Mouse (Mus musculus) embryonic fibroblast, embryonic 13.5 days (primary cell): ENCODE measurements around the gene Krtap22-2. TPM values are rescaled to one million over a fixed set of nuclear protein-coding genes. Genes with fewer than 3 reads are reported as not detected.
"Not testable (repeated sequence)": the region's sequence is repeated elsewhere in the genome, so short reads cannot be mapped to it uniquely, and the experiment has no call there.

Source experiments
- H3K27ac ChIP-seq: 2 replicates; pipeline ENCODE4 v1.5.1; 2012; ENCODE audit warnings: low read length, control low read depth, inconsistent platforms; ENCODE audit not compliant: insufficient read depth
- H3K4me1 ChIP-seq: 2 replicates; pipeline ENCODE4 v1.6.1; 2011; ENCODE audit warnings: low read length; ENCODE audit not compliant: control insufficient read depth, insufficient read depth
- H3K4me3 ChIP-seq: 2 replicates; pipeline ENCODE4 v1.5.1; 2011; ENCODE audit warnings: mild to moderate bottlenecking, control low read depth, low read length; ENCODE audit not compliant: insufficient read depth
- CTCF ChIP-seq: IDR thresholded peaks from 2 replicates; pipeline ENCODE4 v1.5.1; 2011; ENCODE audit warnings: mild to moderate bottlenecking, control low read depth, low read length, moderate library complexity, borderline replicate concordance; ENCODE audit not compliant: insufficient read depth
- POLR2A ChIP-seq: IDR thresholded peaks from 2 replicates; pipeline ENCODE4 v1.6.1; 2011; ENCODE audit warnings: low read depth, mild to moderate bottlenecking, control low read depth, low read length, moderate library complexity
- polyA plus RNA-seq: library from polyadenylated mRNA; stranded (reverse); fragments of >200 nt; gene quantifications from 2 replicates; pipeline ENCODE4 v1.2.4, GENCODE M21; 2011; ENCODE audit warnings: low read depth; ENCODE audit not compliant: missing spikeins, insufficient read length

Krtap22-2 gene
- polyA plus RNA-seq: not detected in 2 replicates

DNA sequence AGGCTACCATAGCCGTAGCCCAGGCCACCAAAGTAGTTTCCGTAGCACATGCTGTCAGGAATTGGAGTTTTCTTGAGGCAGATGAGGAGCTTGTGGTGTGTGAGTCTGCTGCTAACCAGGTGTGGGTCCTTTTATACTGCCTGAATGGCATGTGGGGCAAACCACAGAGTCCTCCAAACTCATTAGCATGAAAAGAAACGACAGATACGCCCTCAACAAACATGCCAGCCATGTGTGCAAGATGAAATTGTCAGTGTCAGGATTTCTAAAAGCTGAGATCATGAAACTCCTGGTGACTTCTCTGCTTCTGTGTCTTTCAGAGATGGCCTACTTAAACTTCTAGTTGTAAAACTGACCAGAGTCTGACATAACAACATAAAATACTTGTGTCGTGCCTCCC, at the start of gene Krtap22-2:
TSS of gene Krtap22-2 (minus strand) at position 101 of the 400 bp plus-strand sequence.
- no peak within 1 kb of the TSS for H3K4me3 ChIP-seq

DNA sequence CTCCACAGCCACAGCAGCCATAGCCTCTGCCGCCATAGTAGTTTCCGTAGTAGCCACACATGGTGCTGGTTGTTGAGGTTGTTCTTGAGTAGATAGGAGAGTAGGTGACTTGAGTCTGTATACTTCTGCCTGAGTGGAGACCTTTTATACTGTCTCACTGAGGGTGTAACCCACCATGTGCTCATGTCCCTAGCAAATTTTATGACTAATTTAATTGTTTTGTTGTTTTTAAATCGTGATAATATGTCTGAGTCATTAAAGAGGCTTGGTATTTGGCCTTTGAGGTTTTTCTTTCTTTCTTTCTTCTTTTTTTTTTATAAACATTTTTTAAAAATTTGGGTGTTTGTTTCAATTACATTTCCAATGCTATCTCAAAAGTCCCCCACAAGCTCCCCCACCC, 37.2 kb upstream of the Krtap22-2 start, which contains the start of gene Krtap6-5:
TSS of gene Krtap6-5 (minus strand) at position 101 of the 400 bp plus-strand sequence.
- Histone ChIP-seq H3K27ac (no peak within 1 kb of the TSS), H3K4me1 (no peaks in the 10 kb centered on the region), H3K4me3 (no peak within 1 kb of the TSS)
- TF ChIP-seq POLR2A (no peak), CTCF (no peak)

More for the DNA sequence above, at the start of gene Krtap22-2:
- Histone ChIP-seq H3K4me1 (no peaks in the 10 kb centered on the region), H3K27ac (no peak within 1 kb of the TSS)
- no peak for TF ChIP-seq CTCF
- TF ChIP-seq POLR2A: no peak

DNA sequence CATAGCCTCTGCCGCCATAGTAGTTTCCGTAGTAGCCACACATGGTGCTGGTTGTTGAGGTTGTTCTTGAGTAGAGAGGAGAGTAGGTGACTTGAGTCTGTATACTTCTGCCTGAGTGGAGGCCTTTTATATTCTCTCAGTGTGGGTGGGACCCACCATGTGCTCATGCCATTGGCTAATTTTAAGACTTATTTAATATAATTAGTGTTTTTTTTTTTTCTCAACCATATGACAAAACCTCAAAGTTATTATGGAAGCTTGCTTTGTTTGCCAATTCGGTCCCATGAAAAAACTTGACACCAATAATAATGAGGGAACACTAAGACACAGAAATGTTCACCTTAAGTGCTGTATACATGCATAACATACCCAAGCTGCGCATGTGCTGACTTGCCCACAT, 30.8 kb upstream of the Krtap22-2 start, which contains the start of gene Gm10228:
TSS of gene Gm10228 (minus strand) at position 101 of the 400 bp plus-strand sequence.
- not testable (repeated sequence) for H3K27ac ChIP-seq, H3K4me1 ChIP-seq

DNA sequence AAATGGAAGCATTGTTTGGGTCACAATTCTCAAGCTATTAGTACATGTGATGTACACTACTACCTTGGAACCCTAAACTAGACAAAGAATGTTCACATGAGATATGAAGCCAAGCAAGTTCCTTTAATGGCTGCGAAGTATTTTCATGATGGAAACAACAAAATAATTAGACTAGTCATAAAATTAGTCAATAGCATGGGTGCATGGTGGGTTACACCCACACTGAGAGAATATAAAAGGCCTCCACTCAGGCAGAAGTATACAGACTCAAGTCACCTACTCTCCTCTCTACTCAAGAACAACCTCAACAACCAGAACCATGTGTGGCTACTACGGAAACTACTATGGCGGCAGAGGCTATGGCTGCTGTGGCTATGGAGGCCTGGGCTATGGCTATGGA, 20.8 kb upstream of the Krtap22-2 start, which contains the start of gene Krtap6-1:
TSS of gene Krtap6-1 (plus strand) at position 301 of the 400 bp plus-strand sequence.
- H3K27ac ChIP-seq, H3K4me3 ChIP-seq, H3K4me1 ChIP-seq: not testable (repeated sequence)

More for the DNA sequence above, 30.8 kb upstream of the Krtap22-2 start, which contains the start of gene Gm10228:
- not testable (repeated sequence) for H3K4me3 ChIP-seq

DNA sequence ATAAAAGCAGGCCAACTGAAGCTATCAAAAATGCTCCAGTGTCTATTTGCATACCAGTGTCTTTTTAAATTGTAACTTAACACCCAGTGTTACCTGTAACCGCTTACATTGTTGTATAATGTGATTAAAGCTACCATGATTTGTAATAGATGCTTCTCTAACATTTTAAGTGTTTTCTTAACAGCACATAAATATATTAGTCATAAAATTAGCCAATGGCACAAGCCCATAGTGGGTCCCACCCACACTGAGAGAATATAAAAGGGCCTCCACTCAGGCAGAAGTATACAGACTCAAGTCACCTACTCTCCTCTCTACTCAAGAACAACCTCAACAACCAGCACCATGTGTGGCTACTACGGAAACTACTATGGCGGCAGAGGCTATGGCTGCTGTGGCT, 4.4 kb upstream of the Krtap22-2 start, which contains the start of gene Gm10229:
TSS of gene Gm10229 (plus strand) at position 301 of the 400 bp plus-strand sequence.
- H3K4me3 ChIP-seq, H3K27ac ChIP-seq, H3K4me1 ChIP-seq: not testable (repeated sequence)

DNA sequence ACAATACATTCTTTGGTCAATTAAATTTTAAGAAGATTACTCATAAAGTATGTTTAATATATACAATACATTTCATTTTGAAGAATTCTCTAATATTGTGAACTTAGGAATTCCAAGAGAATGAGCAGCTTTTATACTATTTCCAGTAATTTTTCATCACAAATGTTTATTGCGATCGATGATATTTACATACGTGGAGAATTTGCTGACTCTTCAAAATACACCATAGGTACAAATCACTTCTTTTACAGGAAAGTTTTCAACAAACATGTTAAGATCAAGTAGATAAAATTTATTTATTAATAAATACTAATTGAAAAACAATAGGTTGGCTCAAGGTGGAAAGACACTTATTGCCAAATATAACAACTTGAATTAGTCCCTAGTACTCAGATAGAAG, 3.4 kb upstream of the Krtap22-2 start:
- H3K4me1 ChIP-seq: no peaks in the 10 kb centered on the region
- no peak overlapping the region for H3K27ac ChIP-seq
- TF ChIP-seq POLR2A (no peak), CTCF (no peak)
- H3K4me3 ChIP-seq: no peak overlapping the region

DNA sequence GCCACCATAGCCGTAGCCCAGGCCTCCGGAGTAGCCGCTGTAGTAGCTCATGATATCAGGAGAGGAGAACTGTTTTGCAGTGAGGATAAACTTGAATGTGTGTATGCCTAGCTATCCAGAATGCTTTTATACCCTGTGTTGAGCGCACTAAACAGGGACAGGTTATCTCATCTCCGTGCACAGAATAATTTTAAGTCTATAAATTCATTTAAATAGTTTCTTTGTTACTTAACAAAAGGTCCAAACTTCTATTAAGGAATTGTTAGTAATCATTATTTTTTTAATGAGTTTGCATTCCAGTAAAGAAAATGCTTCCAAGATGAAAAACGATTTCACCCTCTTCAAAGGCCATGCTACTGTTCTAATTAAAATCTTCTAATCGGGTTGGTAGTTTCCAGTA, 47.8 kb downstream of the Krtap22-2 start, which contains the start of gene Krtap16-3:
TSS of gene Krtap16-3 (minus strand) at position 101 of the 400 bp plus-strand sequence.
- no peak for TF ChIP-seq POLR2A
- no peak for TF ChIP-seq CTCF
- no peak within 1 kb of the TSS for H3K4me3 ChIP-seq
- H3K27ac ChIP-seq: no peak within 1 kb of the TSS
- no peaks in the 10 kb centered on the region for H3K4me1 ChIP-seq

Other genes starting within 250 kb of the Krtap22-2 start
- gene 2310057N15Rik, start 236.6 kb downstream of the Krtap22-2 start, polyA plus RNA-seq: not detected in 2 replicates
- not detected in 2 replicates for gene Gm5965, start 232.9 kb downstream of the Krtap22-2 start, polyA plus RNA-seq
- not detected in 2 replicates for gene Gm20741, start 198.5 kb downstream of the Krtap22-2 start, polyA plus RNA-seq
- gene Krtap15, start 190.5 kb downstream of the Krtap22-2 start, polyA plus RNA-seq: not detected in 2 replicates
- gene Krtap14, start 184.6 kb downstream of the Krtap22-2 start, polyA plus RNA-seq: not detected in 2 replicates
- gene Krtap19-1, start 141.3 kb downstream of the Krtap22-2 start, polyA plus RNA-seq: not detected in 2 replicates
- gene Krtap19-2, start 136.5 kb downstream of the Krtap22-2 start, polyA plus RNA-seq: not detected in 2 replicates
- not detected in 2 replicates for gene Krtap19-3, start 132.7 kb downstream of the Krtap22-2 start, polyA plus RNA-seq
- gene Krtap19-4, start 125.7 kb downstream of the Krtap22-2 start, polyA plus RNA-seq: not detected in 2 replicates
- not detected in 2 replicates for gene Krtap19-5, start 114.3 kb downstream of the Krtap22-2 start, polyA plus RNA-seq
- not detected in 2 replicates for gene Krtap19-9b, start 78.5 kb downstream of the Krtap22-2 start, polyA plus RNA-seq
- not detected in 2 replicates for gene Krtap16-3, start 47.9 kb downstream of the Krtap22-2 start, polyA plus RNA-seq
- not detected in 2 replicates for gene Gm10229, start 4.5 kb upstream of the Krtap22-2 start, polyA plus RNA-seq
- gene Krtap6-1, start 20.9 kb upstream of the Krtap22-2 start, polyA plus RNA-seq: not detected in 2 replicates
- gene Gm10228, start 30.7 kb upstream of the Krtap22-2 start, polyA plus RNA-seq: not detected in 2 replicates
- gene Krtap6-5, start 37.1 kb upstream of the Krtap22-2 start, polyA plus RNA-seq: not detected in 2 replicates
- not detected in 2 replicates for gene 1110025L11Rik, start 53.2 kb upstream of the Krtap22-2 start, polyA plus RNA-seq
- not detected in 2 replicates for gene Krtap6-3, start 73.3 kb upstream of the Krtap22-2 start, polyA plus RNA-seq
- gene Gm6358, start 130.1 kb upstream of the Krtap22-2 start, polyA plus RNA-seq: not detected in 2 replicates
- gene Gm10061, start 140.3 kb upstream of the Krtap22-2 start, polyA plus RNA-seq: not detected in 2 replicates
- not detected in 2 replicates for gene Gm9789, start 147.2 kb upstream of the Krtap22-2 start, polyA plus RNA-seq
- gene Gm7735, start 158.7 kb upstream of the Krtap22-2 start, polyA plus RNA-seq: not detected in 2 replicates
- gene 1110057P08Rik, start 164.0 kb upstream of the Krtap22-2 start, polyA plus RNA-seq: not detected in 2 replicates
- not detected in 2 replicates for gene Krtap20-2, start 195.1 kb upstream of the Krtap22-2 start, polyA plus RNA-seq